Mouse (Mus musculus) adrenal gland (tissue): ENCODE data around the gene Znrd1.

ENCODE experiments used
- intact Hi-C: fragments of 180-260 bp; cut with DNase I; formaldehyde crosslinking; loops from one replicate; pipeline ENCODE4 v1.15.1; 2025

Znrd1 gene

GRCm38 (mm10) chr17:36929236-36929932 is 29.0 kb downstream of the Znrd1 start:
- intact Hi-C loops: no loop called here

- intact Hi-C loops: no loop called here
These were observed 30.8 kb downstream of the Znrd1 start for GRCm38 (mm10) chr17:36927496-36928120.

DNA sequence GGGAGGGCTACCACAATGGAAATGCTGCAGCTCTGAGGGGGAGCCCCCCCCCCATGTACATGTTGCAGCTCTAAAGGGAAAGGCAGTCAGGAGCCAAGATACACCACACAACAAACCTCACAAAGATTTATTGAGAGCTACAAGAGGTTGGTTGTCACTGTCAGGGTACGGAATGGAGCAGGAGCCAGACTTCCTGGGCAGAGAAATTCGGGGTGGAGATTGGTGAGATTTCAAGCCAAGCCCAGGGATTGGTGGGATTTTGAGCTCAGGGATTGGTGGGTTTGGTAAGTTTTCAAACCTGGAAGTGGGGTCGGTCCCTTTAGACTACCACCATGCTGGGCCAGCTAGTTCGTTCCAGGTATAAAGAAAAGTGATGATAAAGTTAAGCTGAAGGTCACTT is 34.9 kb downstream of the Znrd1 start:
- intact Hi-C loops: no loop called here

DNA sequence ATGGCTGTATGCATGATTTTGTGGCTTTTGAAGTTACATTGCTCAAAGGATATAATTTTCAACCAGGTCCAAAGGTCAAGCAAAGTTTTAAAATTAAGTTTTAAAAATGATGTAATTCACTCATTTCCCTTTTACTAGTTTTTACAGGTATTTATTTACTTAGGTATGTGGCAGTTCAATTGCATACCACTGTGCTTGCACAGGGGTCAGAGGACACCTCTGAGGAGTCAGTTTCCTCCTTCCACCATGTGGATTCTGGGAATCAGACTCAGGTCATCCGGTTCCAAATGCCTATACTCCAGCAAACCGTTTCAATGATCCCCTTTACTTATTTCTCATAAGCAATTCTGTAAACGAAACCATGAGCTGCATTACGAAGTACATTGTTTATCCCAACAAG is 35.6 kb downstream of the Znrd1 start:
- intact Hi-C loops: no loop called here

DNA sequence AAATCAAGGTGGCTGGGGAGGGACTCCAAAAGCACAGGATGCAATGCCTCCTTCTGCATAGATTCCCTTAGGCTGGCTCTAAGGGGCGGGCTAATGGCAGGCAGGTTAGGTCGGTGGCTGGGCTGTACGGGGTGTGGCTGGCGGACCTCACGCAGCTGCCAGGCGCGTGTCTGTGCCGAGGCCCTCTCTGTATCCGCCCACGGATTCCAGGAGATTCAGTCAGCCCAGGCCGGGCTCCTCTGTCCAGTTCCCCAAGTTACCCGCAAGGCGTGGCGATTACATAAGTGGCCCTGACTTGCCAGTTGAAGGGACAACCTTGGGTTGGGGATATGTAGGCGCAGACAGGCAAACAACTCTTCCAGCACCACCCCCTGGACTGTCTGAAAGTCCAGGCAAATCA is 38.1 kb downstream of the Znrd1 start:
- intact Hi-C loops: no loop called here

GRCm38 (mm10) chr17:36915076-36915475 is 43.3 kb downstream of the Znrd1 start:
- intact Hi-C loops: loop anchor here (2.0 to 5.0 kb wide), 3 partner anchors 47 to 132 kb away; partner anchors contain the start of gene Gabbr1

GRCm38 (mm10) chr17:36914108-36914507 is 44.3 kb downstream of the Znrd1 start:
- intact Hi-C loops: loop anchor here (2.0 kb wide), 1 partner anchor 83 kb away; no protein-coding TSS in a partner anchor

DNA sequence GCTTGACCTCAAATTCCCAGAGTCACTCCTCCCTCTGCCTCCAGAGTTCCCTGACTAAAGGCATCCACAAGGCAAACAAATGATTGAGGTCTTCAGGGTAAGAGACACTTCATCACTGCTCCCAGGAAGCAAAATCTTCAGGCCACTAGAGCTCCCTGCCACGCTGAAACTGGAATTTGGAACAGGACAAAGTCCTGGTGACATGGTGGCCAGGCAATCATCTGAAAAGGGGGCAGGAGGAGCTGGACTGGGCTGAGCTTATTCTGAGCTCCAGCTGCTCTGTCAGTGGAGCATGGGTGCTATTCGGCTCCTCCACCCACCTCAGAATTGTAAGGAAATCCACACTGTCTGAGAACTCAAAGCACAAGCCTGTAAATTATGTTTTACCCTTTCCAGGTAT is 46.3 kb downstream of the Znrd1 start:
- intact Hi-C loops: no loop called here

DNA sequence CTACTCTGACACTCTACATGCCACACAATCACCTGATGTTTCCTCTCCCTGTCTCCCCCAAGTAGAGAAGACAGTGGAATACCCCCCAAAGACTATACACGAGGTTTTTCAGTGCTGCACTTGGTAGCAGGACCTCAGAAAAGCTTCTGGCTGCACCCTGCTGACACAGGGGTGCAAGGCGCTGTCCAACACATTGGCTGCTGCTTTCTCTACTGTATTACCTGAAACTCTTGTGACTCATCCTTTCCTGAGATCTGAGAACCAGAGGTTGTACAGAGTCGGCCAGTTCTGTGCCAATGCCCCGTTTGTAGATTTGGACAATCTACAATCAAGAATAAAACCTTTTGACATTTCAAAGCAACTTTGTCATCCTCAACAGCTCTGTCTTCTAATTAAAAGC is 48.6 kb downstream of the Znrd1 start:
- intact Hi-C loops: no loop called here

DNA sequence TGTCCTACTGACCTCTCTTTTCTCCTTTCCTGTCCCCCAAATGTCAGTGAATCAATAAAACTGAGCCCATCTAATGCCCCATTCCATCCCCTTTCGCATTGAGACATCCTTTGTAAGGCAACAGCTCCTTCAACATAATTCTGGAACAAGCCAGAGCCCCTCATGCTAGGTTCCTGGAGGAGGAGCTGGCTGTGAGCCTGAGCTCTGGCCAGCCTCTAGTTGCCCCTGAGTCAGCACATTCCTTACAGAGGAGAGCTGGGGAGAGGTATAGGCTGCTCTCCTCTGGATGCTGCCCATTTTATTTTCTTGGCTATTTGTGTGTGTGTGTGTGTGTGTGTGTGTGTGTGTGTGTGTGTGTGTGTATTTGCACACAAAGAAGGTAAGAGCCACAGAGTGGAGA is 50.1 kb downstream of the Znrd1 start:
- intact Hi-C loops: no loop called here
